Mouse (Mus musculus): ENCODE data around the gene Tusc2. TPM values are rescaled to one million over a fixed set of nuclear protein-coding genes. Genes with fewer than 3 reads are reported as not detected.
A peak's percentile ranks its signal among the peaks of the same experiment; 100 is the strongest.
"Not testable (repeated sequence)": the region's sequence is repeated elsewhere in the genome, so short reads cannot be mapped to it uniquely, and the experiment has no call there.

Gene Tusc2
- polyA plus RNA-seq, 1 experiment from 2014 or later: 41.4 TPM

DNA sequence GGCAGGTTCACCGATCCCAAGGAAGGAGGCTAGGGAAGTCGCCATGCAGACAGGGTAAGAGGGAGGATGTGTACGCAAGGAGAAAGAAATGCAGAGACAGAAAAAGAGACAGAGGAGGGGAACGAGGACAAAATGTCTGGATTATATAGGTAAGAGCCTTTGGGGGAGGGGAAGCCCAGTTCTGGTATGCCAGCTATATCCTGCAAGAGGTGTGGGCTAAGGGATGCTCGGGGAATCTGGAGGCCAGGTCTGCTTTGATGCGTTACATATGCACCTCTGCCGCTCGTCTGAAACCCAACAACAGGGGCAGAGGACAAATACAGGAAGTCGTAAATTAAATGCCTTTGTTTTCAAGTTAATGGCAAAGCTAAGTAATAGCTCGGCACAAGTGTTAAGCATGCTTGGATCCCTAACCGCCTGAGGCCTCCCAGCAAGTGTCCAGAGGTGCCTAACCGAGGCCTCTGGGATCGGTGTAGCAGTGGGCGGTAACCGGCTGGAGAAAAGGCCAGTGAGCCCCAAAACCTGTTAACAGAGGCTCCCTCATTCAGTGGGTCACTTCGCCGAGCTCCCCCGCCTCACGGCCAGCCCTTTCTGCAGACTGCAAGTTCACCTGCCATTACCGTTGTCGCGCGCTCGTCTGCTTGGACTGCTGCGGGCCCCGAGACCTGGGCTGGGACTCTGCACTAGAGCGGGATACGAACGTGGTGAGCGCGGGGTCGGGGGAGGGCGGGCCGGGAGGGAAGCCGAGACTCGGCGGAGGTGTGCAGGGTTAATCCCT, 9.3 kb upstream of the Tusc2 start:
- H3K27ac ChIP-seq: peak overlapping the region; percentile 77
- peak; percentile 29 for ATAC-seq (replicated peaks; ENCODE audit: insufficient number of reproducible peaks, insufficient read depth, low FRiP score, low read depth)
- peak overlapping the region; percentile 77 for H3K4me3 ChIP-seq
- H3K4me2 ChIP-seq: peak overlapping the region; percentile 91
- H3K36me3 ChIP-seq: peaks cover 18% of the 10 kb centered on the region
- no peaks in the 10 kb centered on the region for H3K9me3 ChIP-seq (replicated peaks)
- H3K4me1 ChIP-seq (replicated peaks): peaks cover 52% of the 10 kb centered on the region
- peaks cover 14% of the 10 kb centered on the region; the same call in 1 of the 2 replicates for H3K27me3 ChIP-seq
- peak overlapping the region; percentile 62 for H3K9ac ChIP-seq
- WGBS: 9% methylated on average over 37 of the region's 37 CpGs

GRCm38 (mm10) chr9:107554319-107554825, 8.7 kb upstream of the Tusc2 start:
- under 1% methylated on average over 53 of the region's 53 CpGs for WGBS
- ATAC-seq (replicated peaks; ENCODE audit: insufficient number of reproducible peaks, insufficient read depth, low FRiP score, low read depth): peak; percentile 89

GRCm38 (mm10) chr9:107555031-107555457, 8.0 kb upstream of the Tusc2 start:
- peak overlapping the region; percentile 86 for H3K9ac ChIP-seq
- H3K36me3 ChIP-seq: peaks cover 31% of the 10 kb centered on the region
- H3K4me2 ChIP-seq: peak overlapping the region; percentile 91
- H3K9me3 ChIP-seq (replicated peaks): no peaks in the 10 kb centered on the region
- peak overlapping the region; percentile 77 for H3K4me3 ChIP-seq
- ATAC-seq (replicated peaks; ENCODE audit: insufficient number of reproducible peaks, insufficient read depth, low FRiP score, low read depth): peak; percentile 3
- H3K27ac ChIP-seq: peak overlapping the region; percentile 96
- peaks cover 8% of the 10 kb centered on the region; the same call in 1 of the 2 replicates for H3K27me3 ChIP-seq
- WGBS: 0% methylated on average over 23 of the region's 23 CpGs
- H3K4me1 ChIP-seq (replicated peaks): peaks cover 52% of the 10 kb centered on the region

More at GRCm38 (mm10) chr9:107554319-107554825, 8.7 kb upstream of the Tusc2 start:
- Histone ChIP-seq H3K27ac (peak overlapping the region; percentile 96), H3K4me1 (replicated peaks) (peaks cover 52% of the 10 kb centered on the region), H3K36me3 (peaks cover 24% of the 10 kb centered on the region), H3K9ac (peak overlapping the region; percentile 86), H3K27me3 (peaks cover 12% of the 10 kb centered on the region; the same call in 1 of the 2 replicates), H3K4me2 (peak overlapping the region; percentile 91), H3K9me3 (replicated peaks) (no peaks in the 10 kb centered on the region), H3K4me3 (peak overlapping the region; percentile 77)

- Histone ChIP-seq H3K27ac (peak overlapping the region; percentile 96), H3K9ac (peak overlapping the region; percentile 86), H3K27me3 (peaks cover 3% of the 10 kb centered on the region; the same call in 1 of the 2 replicates), H3K9me3 (replicated peaks) (no peaks in the 10 kb centered on the region), H3K36me3 (peaks cover 38% of the 10 kb centered on the region), H3K4me2 (peak overlapping the region; percentile 91), H3K4me3 (peak overlapping the region; percentile 77), H3K4me1 (replicated peaks) (peaks cover 51% of the 10 kb centered on the region)
- ATAC-seq (replicated peaks; ENCODE audit: insufficient number of reproducible peaks, insufficient read depth, low FRiP score, low read depth): no peak
- WGBS: 28% methylated on average over 2 of the region's 2 CpGs
Observed at GRCm38 (mm10) chr9:107555701-107556100, 7.4 kb upstream of the Tusc2 start.

DNA sequence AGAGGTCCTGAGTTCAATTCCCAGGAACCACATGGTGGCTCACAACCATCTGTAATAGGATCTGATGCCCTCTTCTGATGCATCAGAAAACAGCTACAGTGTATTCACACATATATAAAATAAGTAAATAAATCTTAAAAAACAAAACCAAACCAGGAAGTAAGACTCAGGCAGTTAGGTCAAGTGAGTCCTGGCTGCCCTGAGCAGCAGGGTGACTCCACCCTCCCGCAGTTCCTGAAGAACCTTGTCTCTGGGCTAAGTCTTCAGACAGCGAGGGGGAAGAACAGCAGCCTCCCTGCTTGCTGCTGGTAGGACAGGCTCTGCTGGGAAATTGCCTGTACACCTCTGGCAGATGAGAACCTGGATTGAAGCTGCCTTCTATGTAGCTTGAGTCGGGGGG, 6.7 kb upstream of the Tusc2 start:
- Histone ChIP-seq H3K27ac (peak overlapping the region; percentile 96), H3K27me3 (no peaks in the 10 kb centered on the region), H3K9me3 (replicated peaks) (no peaks in the 10 kb centered on the region), H3K36me3 (peaks cover 44% of the 10 kb centered on the region), H3K4me1 (replicated peaks) (peaks cover 45% of the 10 kb centered on the region), H3K4me3 (peak overlapping the region; percentile 77), H3K4me2 (peak overlapping the region; percentile 91), H3K9ac (peak overlapping the region; percentile 44)
- ATAC-seq (replicated peaks; ENCODE audit: insufficient number of reproducible peaks, insufficient read depth, low FRiP score, low read depth): no peak
- WGBS: 44% methylated on average over 3 of the region's 3 CpGs

- not testable (repeated sequence) for ATAC-seq (replicated peaks; ENCODE audit: insufficient number of reproducible peaks, insufficient read depth, low FRiP score, low read depth); H3K27me3 ChIP-seq; H3K9ac ChIP-seq; H3K9me3 ChIP-seq (replicated peaks)
- WGBS: 43% methylated on average over 5 of the region's 5 CpGs
- Histone ChIP-seq H3K27ac (peak overlapping the region; percentile 89), H3K4me3 (peak overlapping the region; percentile 14; the same call in 1 of the 2 replicates), H3K4me1 (replicated peaks) (peaks cover 54% of the 10 kb centered on the region), H3K36me3 (peaks cover 27% of the 10 kb centered on the region), H3K4me2 (peak overlapping the region; percentile 85)
Observed at GRCm38 (mm10) chr9:107565556-107565955, 2.5 kb downstream of the Tusc2 start.

DNA sequence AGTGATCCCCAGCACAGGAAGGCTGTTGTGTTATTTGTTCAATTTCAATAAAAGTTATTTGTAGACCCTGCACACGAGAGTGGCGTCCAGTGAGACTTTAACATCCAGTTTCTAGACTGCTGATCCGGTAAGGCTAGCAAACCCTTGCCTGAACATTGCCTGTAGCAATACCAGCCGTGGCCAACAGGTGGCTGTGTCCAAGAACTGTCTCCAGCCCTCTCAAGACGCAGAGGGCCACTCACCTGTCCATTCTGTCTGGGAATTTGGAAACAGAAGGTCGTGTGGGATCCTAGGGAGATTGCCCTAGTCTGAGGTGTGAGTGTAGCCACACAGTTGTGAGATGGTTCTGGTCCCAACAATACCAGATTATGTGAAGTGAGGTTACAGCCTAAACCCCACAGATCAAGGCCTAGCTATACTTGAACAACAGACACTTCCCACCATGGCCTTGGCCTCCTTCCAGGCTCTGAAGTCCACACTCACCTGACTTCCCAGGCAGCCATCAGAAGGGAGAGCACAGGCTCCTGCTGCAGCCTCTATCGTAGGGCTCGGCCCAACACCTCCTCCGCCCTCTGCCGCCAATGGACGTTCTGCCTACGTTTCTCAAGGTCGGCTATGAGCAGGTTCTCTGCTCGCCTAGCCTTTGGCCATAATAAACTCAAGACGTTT, 3.1 kb downstream of the Tusc2 start:
- Histone ChIP-seq H3K4me1 (replicated peaks) (peaks cover 60% of the 10 kb centered on the region), H3K9me3 (replicated peaks) (no peaks in the 10 kb centered on the region), H3K9ac (no peak overlapping the region), H3K4me3 (0 out of 2 replicates have a peak overlapping the region, but pooled peaks have one; percentile 7), H3K27me3 (no peaks in the 10 kb centered on the region), H3K27ac (peak overlapping the region; percentile 89), H3K4me2 (peak overlapping the region; percentile 85), H3K36me3 (peaks cover 21% of the 10 kb centered on the region)
- 51% methylated on average over 15 of the region's 15 CpGs for WGBS
- ATAC-seq (replicated peaks; ENCODE audit: insufficient number of reproducible peaks, insufficient read depth, low FRiP score, low read depth): no peak

GRCm38 (mm10) chr9:107566855-107567254, 3.8 kb downstream of the Tusc2 start:
- Histone ChIP-seq H3K4me3 (0 out of 2 replicates have a peak overlapping the region, but pooled peaks have one; percentile 7), H3K4me1 (replicated peaks) (peaks cover 67% of the 10 kb centered on the region), H3K27me3 (no peaks in the 10 kb centered on the region), H3K9me3 (replicated peaks) (no peaks in the 10 kb centered on the region), H3K4me2 (peak overlapping the region; percentile 85), H3K27ac (peak overlapping the region; percentile 89), H3K9ac (no peak overlapping the region), H3K36me3 (peaks cover 17% of the 10 kb centered on the region)
- 55% methylated on average over 3 of the region's 3 CpGs for WGBS
- ATAC-seq (replicated peaks; ENCODE audit: insufficient number of reproducible peaks, insufficient read depth, low FRiP score, low read depth): peak; percentile 28

- H3K4me1 ChIP-seq (replicated peaks): peaks cover 68% of the 10 kb centered on the region
- no peaks in the 10 kb centered on the region for H3K9me3 ChIP-seq (replicated peaks)
- peak within 1 kb of the TSS; percentile 89 for H3K4me3 ChIP-seq
- peak within 1 kb of the TSS; percentile 81 for H3K9ac ChIP-seq
- H3K4me2 ChIP-seq: peak within 1 kb of the TSS; percentile 85
- peaks cover 19% of the 10 kb centered on the region for H3K36me3 ChIP-seq
- no peaks in the 10 kb centered on the region for H3K27me3 ChIP-seq
- WGBS: 15% methylated on average over 18 of the region's 18 CpGs
- ATAC-seq (replicated peaks; ENCODE audit: insufficient number of reproducible peaks, insufficient read depth, low FRiP score, low read depth): no peak
- peak within 1 kb of the TSS; percentile 89 for H3K27ac ChIP-seq
Observed at GRCm38 (mm10) chr9:107567702-107568319, 4.8 kb downstream of the Tusc2 start, which contains the start of gene Hyal2. TSS of gene Hyal2 (plus strand) at chr9:107567945.

DNA sequence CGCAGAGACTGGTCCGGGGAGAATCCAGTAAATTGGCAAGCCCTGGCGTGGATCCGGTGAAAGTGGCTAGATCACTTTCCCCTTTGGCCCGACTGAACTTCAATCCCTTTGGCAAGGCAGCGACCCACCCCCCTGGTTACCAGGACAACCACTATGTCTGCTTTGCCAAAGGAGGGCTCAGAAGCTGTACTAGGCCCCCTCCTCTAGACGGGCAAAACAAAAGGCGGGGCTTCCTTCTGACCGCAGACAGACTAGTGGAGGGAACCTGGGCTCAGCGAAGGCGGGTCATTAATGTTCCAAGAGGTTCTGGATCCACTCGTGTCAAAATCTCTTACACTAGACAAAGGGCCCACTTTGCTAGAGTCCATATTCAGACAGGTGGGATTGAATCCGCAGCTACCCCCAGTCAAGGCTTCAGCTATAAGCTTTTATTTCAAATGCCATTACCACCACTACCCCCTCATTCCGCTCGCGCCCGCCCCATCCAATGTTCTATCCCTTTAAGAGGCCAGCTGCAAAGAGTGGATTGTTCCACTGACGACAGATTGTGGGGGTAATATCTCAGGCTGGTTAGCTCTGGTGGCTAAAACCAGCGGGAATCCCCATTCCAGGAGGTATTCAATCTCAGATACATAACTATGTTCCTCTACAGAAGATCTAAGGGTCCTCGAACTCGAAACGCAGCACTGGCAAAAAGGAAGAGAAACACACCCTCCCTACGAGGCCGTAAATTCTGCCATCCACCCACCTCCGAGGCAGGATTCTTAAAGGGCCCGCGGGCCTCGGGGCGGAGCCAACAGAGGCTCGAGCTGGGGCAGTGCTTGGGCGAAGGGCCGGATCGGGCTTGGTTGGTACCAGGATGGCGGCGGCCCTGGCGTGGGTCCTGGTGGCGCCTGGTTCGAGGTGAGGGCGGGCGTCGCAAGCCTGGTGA, 5.5 kb downstream of the Tusc2 start:
- Histone ChIP-seq H3K4me3 (peak overlapping the region; percentile 89), H3K9ac (peak overlapping the region; percentile 81), H3K9me3 (replicated peaks) (no peaks in the 10 kb centered on the region), H3K27me3 (no peaks in the 10 kb centered on the region), H3K27ac (peak overlapping the region; percentile 89), H3K36me3 (peaks cover 26% of the 10 kb centered on the region), H3K4me1 (replicated peaks) (peaks cover 66% of the 10 kb centered on the region), H3K4me2 (peak overlapping the region; percentile 85)
- ATAC-seq (replicated peaks; ENCODE audit: insufficient number of reproducible peaks, insufficient read depth, low FRiP score, low read depth): peak; percentile 71
- under 1% methylated on average over 41 of the region's 41 CpGs for WGBS

All from heart, embryonic 15.5 days (tissue).